Mouse (Mus musculus) hindbrain, embryonic 14.5 days (tissue): ENCODE data around the gene Prr15l. TPM values are rescaled to one million over a fixed set of nuclear protein-coding genes. Genes with fewer than 3 reads are reported as not detected.

Source experiments
- ATAC-seq: fragments of 200-750 bp; cut with Nextera tagmentation; 2 replicates; pipeline ENCODE4 v1.8.0; 2017; ENCODE audit warnings: moderate number of reproducible peaks, mild to moderate bottlenecking, moderate TSS enrichment, moderate library complexity; ENCODE audit not compliant: low FRiP score
- DNase-seq: peaks from one replicate; pipeline ENCODE4 v3.0.0-alpha.2; 2015; ENCODE audit warnings: low spot score
- H3K27ac ChIP-seq: fragments of 300-500 bp; sonication (generic); 2 replicates; pipeline ENCODE4 v1.5.1; 2014; ENCODE audit warnings: mild to moderate bottlenecking, moderate library complexity
- H3K27me3 ChIP-seq: fragments of 300-500 bp; sonication (generic); 2 replicates; pipeline ENCODE4 v1.6.1; 2014; ENCODE audit warnings: mild to moderate bottlenecking, low read length, mixed read lengths; ENCODE audit not compliant: control insufficient read depth, insufficient read depth
- H3K36me3 ChIP-seq: fragments of 300-500 bp; sonication (generic); replicated peaks from 2 replicates; pipeline ENCODE4 v1.6.1; 2014; ENCODE audit not compliant: control insufficient read depth, insufficient read depth
- H3K4me1 ChIP-seq: fragments of 300-500 bp; sonication (generic); replicated peaks from 2 replicates; pipeline ENCODE4 v1.6.1; 2014; ENCODE audit warnings: antibody characterized with exemption, low read length, mixed read lengths; ENCODE audit not compliant: control insufficient read depth, insufficient read depth
- H3K4me2 ChIP-seq: fragments of 300-500 bp; sonication (generic); replicated peaks from 2 replicates; pipeline ENCODE4 v1.6.1; 2014; ENCODE audit warnings: mild to moderate bottlenecking, moderate library complexity
- H3K4me3 ChIP-seq: fragments of 300-500 bp; sonication (generic); replicated peaks from 2 replicates; pipeline ENCODE4 v1.5.1; 2014; ENCODE audit warnings: mild to moderate bottlenecking, low read length
- H3K9ac ChIP-seq: fragments of 300-500 bp; sonication (generic); 2 replicates; pipeline ENCODE4 v1.6.1; 2014
- H3K9me3 ChIP-seq: fragments of 300-500 bp; sonication (generic); 2 replicates; pipeline ENCODE4 v1.6.1; 2016; ENCODE audit warnings: low read length; ENCODE audit not compliant: control insufficient read depth
- WGBS: fragments of 180-500 bp; shearing (Covaris S2); extraction: QIAGEN DNeasy Blood & Tissue Kit; methylation state at CpG from one replicate; pipeline ENCODE4 v1.1.7; 2014; 5-methylcytosine and 5-hydroxymethylcytosine counted together
- polyA plus RNA-seq: library from polyadenylated mRNA; unstranded; fragments of >200 nt; fragmentation: Nextera tagmentation; extraction: Ambion mirVana; gene quantifications from 2 replicates; pipeline ENCODE4 v1.2.1, GENCODE M21; 2014

The Prr15l gene
- polyA plus RNA-seq, 1 experiment from 2014 or later = 0.16 TPM

DNA sequence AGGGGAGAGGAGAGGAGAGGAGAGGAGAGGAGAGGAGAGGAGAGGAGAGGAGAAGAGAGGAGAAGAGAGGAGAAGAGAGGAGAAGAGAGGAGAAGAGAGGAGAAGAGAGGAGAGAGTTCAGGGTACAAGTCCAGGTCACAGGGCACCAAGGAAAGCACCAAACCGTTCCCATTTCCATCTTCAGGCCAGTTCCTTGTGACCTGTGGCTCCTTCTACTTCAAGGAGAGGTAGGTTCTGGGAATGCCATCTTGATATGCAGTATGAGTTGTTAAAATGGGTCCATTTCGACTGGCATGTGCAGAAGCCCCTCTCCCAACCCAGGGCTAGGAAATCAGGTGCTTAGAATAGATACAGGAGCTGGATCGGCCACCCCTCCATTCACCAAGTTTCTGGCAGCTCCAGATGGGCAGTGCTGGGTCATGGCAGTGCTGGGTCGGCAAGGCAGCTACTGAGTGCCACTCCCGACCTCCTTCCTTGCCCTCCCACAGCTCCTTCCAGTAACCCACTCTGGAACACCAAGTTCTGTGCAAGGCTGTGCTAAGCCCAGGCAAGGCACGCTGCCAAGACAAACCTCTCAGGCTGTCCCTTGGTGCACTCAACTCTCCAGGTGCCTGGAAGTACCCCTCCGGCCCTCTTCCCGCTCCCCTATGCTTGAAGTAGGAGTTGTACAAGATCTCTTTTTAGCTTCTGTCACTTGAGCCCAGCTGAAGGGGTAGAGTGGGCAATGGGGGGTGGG, 3.6 kb downstream of the Prr15l start:
- ATAC-seq (no peak), DNase-seq (no peak)
- H3K27ac ChIP-seq = no peak overlapping the region
- H3K4me2 ChIP-seq = no peak overlapping the region
- no peaks in the 10 kb centered on the region for H3K9me3 ChIP-seq
- H3K36me3 ChIP-seq = no peaks in the 10 kb centered on the region
- no peak overlapping the region for H3K9ac ChIP-seq
- H3K4me3 ChIP-seq = no peak overlapping the region
- peaks cover 5% of the 10 kb centered on the region; the same call in 1 of the 2 replicates for H3K27me3 ChIP-seq
- 71% methylated on average over 8 of the region's 8 CpGs for WGBS
- H3K4me1 ChIP-seq = no peaks in the 10 kb centered on the region

DNA sequence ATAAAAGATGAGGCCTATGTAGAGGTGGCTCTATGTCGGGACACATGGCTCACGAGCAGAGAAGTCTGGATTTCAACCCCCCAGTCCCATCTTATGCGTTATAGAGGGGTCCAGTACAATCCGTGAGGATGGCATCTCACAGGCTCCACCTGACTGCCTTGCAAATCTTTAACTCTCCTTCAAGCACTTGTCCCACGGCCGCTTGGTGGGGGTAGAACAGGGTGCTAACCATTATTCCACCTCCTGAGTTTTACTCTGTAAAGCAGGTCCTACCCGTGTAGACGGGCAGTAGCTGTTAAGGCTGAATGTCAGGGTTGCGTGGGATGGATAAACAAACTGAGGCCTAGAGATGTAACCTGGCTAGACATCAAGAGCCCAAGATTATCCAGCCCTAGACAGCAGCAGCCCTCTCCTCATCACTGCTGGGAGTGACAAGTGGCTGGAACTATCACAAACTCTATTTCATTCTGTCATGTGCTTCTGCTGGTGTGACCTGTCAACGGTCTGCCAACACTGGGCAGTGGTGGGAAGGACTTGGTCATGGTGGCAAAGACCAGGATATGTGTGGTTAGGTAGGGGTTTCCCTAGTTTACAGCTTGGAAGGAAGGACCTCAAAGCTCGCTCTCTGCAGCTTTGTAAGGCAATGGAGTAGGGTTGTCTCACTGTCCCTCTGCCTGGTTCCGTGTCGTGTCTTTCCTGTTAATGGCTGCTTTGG, 5.8 kb downstream of the Prr15l start:
- ATAC-seq = no peak
- peaks cover 5% of the 10 kb centered on the region; the same call in 1 of the 2 replicates for H3K27me3 ChIP-seq
- WGBS = 91% methylated on average over 13 of the region's 13 CpGs

GRCm38 (mm10) chr11:96934921-96935356, 7.0 kb downstream of the Prr15l start:
- Histone ChIP-seq H3K36me3 (no peaks in the 10 kb centered on the region), H3K9me3 (no peaks in the 10 kb centered on the region), H3K27ac (no peak overlapping the region), H3K4me3 (no peak overlapping the region), H3K4me2 (peak overlapping the region; percentile 23), H3K9ac (no peak overlapping the region), H3K27me3 (0 out of 2 replicates have a peak, but pooled peaks cover under 1% of the 10 kb centered on the region), H3K4me1 (no peaks in the 10 kb centered on the region)
- ATAC-seq (no peak), DNase-seq (peak; percentile 45)
- 30% methylated on average over 12 of the region's 12 CpGs for WGBS

More for the DNA sequence above, 5.8 kb downstream of the Prr15l start:
- Histone ChIP-seq H3K36me3 (no peaks in the 10 kb centered on the region), H3K9ac (no peak overlapping the region), H3K4me1 (no peaks in the 10 kb centered on the region), H3K27ac (no peak overlapping the region), H3K9me3 (no peaks in the 10 kb centered on the region), H3K4me2 (no peak overlapping the region), H3K4me3 (no peak overlapping the region)
- DNase-seq = no peak

DNA sequence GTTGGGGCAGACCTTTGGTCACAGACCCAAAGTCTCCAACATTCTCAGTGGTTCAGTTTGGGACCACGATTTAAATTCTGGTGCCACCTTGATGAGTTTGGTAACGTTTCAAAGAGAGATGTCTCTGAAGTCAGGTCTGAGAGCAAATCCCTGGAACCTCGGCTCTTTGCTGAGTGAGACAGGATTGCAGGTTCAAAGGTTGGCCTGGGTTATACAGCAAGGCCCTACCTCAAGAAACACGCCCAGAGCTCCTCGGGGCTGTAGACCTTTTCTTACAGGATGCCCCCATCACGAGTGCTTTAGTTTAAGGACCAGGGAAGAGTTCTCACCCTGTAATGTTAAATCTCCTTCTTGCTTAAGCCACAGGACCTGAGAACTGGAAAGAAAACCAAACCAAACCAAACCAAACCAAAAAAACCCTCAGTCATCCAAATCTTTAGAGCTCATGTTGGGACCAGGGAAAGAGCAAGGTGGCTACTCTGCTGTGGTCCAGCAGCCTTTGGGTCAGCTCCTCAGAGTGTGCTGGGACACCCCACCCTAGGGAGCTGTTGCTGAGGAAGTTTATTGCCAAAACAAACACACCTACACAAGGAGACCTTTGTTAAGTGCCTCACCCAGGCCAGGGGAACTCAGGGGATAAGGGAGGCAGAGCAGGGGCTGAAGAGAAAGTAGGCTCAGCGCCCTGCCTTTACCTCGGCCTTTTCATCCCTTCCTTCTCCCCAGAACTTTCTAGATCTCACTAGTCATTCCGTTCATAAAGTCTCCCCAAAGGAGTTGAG, 8.2 kb downstream of the Prr15l start:
- H3K4me3 ChIP-seq = no peak overlapping the region
- DNase-seq = no peak
- H3K27ac ChIP-seq = no peak overlapping the region
- no peaks in the 10 kb centered on the region for H3K36me3 ChIP-seq
- no peak overlapping the region for H3K4me2 ChIP-seq
- no peak overlapping the region for H3K9ac ChIP-seq
- no peaks in the 10 kb centered on the region for H3K9me3 ChIP-seq
- ATAC-seq = no peak
- 92% methylated on average over 9 of the region's 9 CpGs for WGBS
- H3K27me3 ChIP-seq = no peaks in the 10 kb centered on the region
- no peaks in the 10 kb centered on the region for H3K4me1 ChIP-seq

DNA sequence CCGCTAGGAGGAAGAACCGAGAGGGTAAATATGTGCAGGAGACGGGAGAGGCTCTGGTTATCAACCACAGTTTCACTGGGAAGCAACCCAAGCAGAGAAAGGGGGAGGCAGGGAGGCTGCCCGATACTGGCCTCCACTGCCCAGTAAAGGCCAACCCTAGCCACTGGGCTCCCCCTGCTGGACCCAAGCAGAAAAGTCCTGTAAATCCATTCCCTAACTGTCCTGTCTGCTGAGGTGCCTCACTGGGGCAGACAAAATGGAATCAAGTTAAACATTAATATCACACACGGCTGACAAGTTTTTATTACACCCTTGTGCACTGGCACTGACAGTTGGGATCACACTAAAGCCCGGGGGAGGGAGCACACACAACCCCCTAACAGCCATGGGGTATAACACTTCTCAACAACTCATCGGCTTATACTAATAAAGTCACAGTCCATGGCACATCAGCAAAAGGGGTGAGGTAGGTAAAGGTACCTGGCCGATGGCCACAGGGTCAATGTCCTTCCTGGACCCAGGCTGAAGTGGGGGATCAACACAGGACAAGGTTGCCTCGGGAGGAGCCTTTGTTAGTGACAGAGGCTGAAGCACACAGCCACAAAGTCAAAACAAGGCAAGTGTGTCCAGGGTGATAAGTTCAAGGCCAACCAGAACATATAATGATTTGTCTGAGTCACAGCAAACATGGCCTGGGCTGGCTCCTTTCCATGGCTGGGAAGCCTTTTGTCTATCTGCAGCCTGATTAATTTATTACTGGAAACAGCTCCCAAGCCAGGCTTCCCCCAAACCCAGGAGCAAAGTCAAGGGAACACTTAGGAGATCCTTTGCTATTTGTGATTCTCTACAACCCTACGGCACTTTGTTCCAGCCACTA, 9.9 kb downstream of the Prr15l start:
- no peaks in the 10 kb centered on the region for H3K36me3 ChIP-seq
- ATAC-seq (no peak), DNase-seq (no peak)
- no peaks in the 10 kb centered on the region for H3K9me3 ChIP-seq
- no peak overlapping the region for H3K4me2 ChIP-seq
- H3K4me3 ChIP-seq = no peak overlapping the region
- no peak overlapping the region for H3K9ac ChIP-seq
- no peaks in the 10 kb centered on the region for H3K27me3 ChIP-seq
- no peaks in the 10 kb centered on the region for H3K4me1 ChIP-seq
- 52% methylated on average over 10 of the region's 10 CpGs for WGBS
- no peak overlapping the region for H3K27ac ChIP-seq

- Histone ChIP-seq H3K4me2 (no peak overlapping the region), H3K4me3 (no peak overlapping the region), H3K9me3 (no peaks in the 10 kb centered on the region), H3K36me3 (no peaks in the 10 kb centered on the region), H3K27ac (no peak overlapping the region), H3K27me3 (no peaks in the 10 kb centered on the region), H3K4me1 (0 out of 2 replicates have a peak, but pooled peaks cover 4% of the 10 kb centered on the region), H3K9ac (no peak overlapping the region)
- DNase-seq (no peak), ATAC-seq (no peak)
- 90% methylated on average over 6 of the region's 6 CpGs for WGBS
These were observed 10.5 kb downstream of the Prr15l start for GRCm38 (mm10) chr11:96938426-96938800.

GRCm38 (mm10) chr11:96940578-96941465, 12.9 kb downstream of the Prr15l start:
- WGBS = 84% methylated on average over 16 of the region's 16 CpGs
- H3K27me3 ChIP-seq = no peaks in the 10 kb centered on the region
- H3K4me3 ChIP-seq = no peak overlapping the region
- no peak for ATAC-seq
- H3K9ac ChIP-seq = no peak overlapping the region
- H3K4me2 ChIP-seq = no peak overlapping the region
- H3K9me3 ChIP-seq = no peaks in the 10 kb centered on the region
- H3K4me1 ChIP-seq = peaks cover 14% of the 10 kb centered on the region; the same call in 1 of the 2 replicates
- no peak for DNase-seq
- no peaks in the 10 kb centered on the region for H3K36me3 ChIP-seq
- H3K27ac ChIP-seq = no peak overlapping the region

DNA sequence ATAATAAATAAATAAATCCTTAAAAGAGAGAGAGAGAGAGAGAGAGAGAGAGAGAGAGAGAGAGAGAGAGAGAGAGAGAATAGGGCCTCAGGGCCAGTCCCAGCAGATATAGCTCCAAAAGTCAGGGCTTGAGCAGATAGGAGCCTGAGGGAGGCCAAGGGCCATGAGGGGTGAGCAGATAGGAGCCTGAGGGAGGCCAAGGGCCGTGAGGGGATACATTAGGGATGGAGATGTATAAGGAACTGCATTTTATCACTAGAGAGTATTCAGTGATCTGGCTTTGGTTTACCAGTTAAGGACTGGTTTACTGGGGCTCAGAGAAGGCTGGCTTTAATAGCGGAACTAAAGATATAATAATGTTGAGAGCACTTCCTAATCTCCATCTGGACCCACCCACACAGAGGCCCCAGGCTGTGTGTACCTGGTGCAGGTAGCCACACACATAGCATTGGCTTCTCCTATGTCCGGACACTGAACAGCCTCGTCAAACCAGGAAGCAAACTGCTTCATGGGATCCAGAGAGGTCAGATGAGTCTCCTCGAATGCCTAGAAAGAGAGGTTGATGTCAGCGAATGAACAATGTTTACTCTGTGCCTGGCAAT, 14.2 kb downstream of the Prr15l start:
- no peaks in the 10 kb centered on the region for H3K36me3 ChIP-seq
- DNase-seq (no peak), ATAC-seq (no peak)
- WGBS = 82% methylated on average over 6 of the region's 6 CpGs
- no peak overlapping the region for H3K9ac ChIP-seq
- H3K4me2 ChIP-seq = no peak overlapping the region
- H3K27ac ChIP-seq = no peak overlapping the region
- H3K4me1 ChIP-seq = peaks cover 14% of the 10 kb centered on the region; the same call in 1 of the 2 replicates
- H3K4me3 ChIP-seq = no peak overlapping the region
- no peaks in the 10 kb centered on the region for H3K27me3 ChIP-seq
- no peaks in the 10 kb centered on the region for H3K9me3 ChIP-seq
